Mouse (Mus musculus): Measurements from ENCODE around the gene Zfp46.

GRCm38 (mm10) chr4:136239622-136240021 is 44.9 kb upstream of the Zfp46 start:
- peak; percentile 81 for TF ChIP-seq CTCF (IDR thresholded peaks at IDR 0.05; ENCODE audit: borderline replicate concordance, insufficient read depth, low read depth, low read length)
- TF ChIP-seq POLR2A (IDR thresholded peaks at IDR 0.05; ENCODE audit: borderline replicate concordance, insufficient read depth, low read length) = no peak

All from cerebellum, adult 2 months (tissue).